Mouse (Mus musculus) spleen, adult 2 months (tissue): ENCODE results near the gene Klk10.

Experiments used
- CTCF ChIP-seq: fragments of 200-500 bp; IDR thresholded peaks from 2 replicates; pipeline ENCODE4 v1.5.1; 2011; ENCODE audit warnings: mild to moderate bottlenecking, inconsistent platforms; ENCODE audit not compliant: insufficient read depth, insufficient read length, insufficient replicate concordance; ENCODE audit errors: extremely low read depth
- POLR2A ChIP-seq: fragments of 200-500 bp; IDR thresholded peaks from 2 replicates; pipeline ENCODE4 v1.6.1; 2011; ENCODE audit warnings: low read depth, low read length, inconsistent platforms

GRCm38 (mm10) chr7:43815211-43815610, 34.4 kb downstream of the Klk10 start:
- TF ChIP-seq CTCF (no peak), POLR2A (no peak)
